Mouse (Mus musculus): ENCODE measurements at regions not wholly inside any gene's neighbourhood (a gene's known extent, or its start where the extent isn't known, plus 50 kb on each side); places are given as distances from the start of the nearest gene placed in this dataset.

DNA sequence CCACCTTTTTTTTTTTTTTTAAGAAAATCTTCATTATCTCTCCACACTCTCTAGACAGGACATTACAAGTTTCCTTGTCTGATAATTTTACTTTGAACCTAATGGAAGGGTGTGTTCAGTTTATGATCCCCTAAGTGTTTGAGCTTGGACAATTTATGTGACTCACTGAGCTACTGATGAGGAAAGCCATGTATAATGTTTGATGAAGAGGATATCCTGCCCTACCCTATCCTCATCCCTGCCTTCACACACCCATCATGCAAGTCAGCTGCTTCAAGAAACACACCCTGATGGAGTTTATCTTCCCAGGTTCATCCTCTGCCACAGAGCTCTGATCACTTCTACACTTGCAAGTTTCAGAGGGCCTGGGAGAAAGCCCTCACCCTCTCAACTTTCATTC lies 136.5 kb upstream of the Asb5 start:
- Histone ChIP-seq H3K4me3 (ENCODE audit: low read length) (no peak overlapping the region), H3K27me3 (ENCODE audit: control insufficient read depth, insufficient read depth, low read depth, low read length) (no peaks in the 10 kb centered on the region), H3K9me3 (ENCODE audit: control insufficient read depth, low read length) (no peaks in the 10 kb centered on the region), H3K27ac (ENCODE audit: low read length) (no peak overlapping the region), H3K36me3 (ENCODE audit: control insufficient read depth, insufficient read depth, low read length) (no peaks in the 10 kb centered on the region), H3K4me2 (ENCODE audit: low read depth, low read length) (no peak overlapping the region), H3K4me1 (replicated peaks; ENCODE audit: control insufficient read depth, insufficient read depth, low read length) (no peaks in the 10 kb centered on the region), H3K9ac (ENCODE audit: low read length) (no peak overlapping the region)
- ATAC-seq (ENCODE audit: low read depth): peak; percentile 38

- no peak overlapping the region for H3K27ac ChIP-seq (ENCODE audit: low read length)
- no peaks in the 10 kb centered on the region for H3K36me3 ChIP-seq (ENCODE audit: control insufficient read depth, insufficient read depth, low read length)
- no peaks in the 10 kb centered on the region for H3K4me1 ChIP-seq (replicated peaks; ENCODE audit: control insufficient read depth, insufficient read depth, low read length)
- peak; percentile 86 for ATAC-seq (ENCODE audit: low read depth)
- no peaks in the 10 kb centered on the region for H3K27me3 ChIP-seq (ENCODE audit: control insufficient read depth, insufficient read depth, low read depth, low read length)
- H3K9me3 ChIP-seq (ENCODE audit: control insufficient read depth, low read length): no peaks in the 10 kb centered on the region
- H3K4me2 ChIP-seq (ENCODE audit: low read depth, low read length): no peak overlapping the region
- 54% methylated on average over 12 of the region's 12 CpGs for WGBS
- no peak overlapping the region for H3K9ac ChIP-seq (ENCODE audit: low read length)
- no peak overlapping the region for H3K4me3 ChIP-seq (ENCODE audit: low read length)
Observed at GRCm38 (mm10) chr8:54393466-54394197, 135.7 kb upstream of the Asb5 start.

DNA sequence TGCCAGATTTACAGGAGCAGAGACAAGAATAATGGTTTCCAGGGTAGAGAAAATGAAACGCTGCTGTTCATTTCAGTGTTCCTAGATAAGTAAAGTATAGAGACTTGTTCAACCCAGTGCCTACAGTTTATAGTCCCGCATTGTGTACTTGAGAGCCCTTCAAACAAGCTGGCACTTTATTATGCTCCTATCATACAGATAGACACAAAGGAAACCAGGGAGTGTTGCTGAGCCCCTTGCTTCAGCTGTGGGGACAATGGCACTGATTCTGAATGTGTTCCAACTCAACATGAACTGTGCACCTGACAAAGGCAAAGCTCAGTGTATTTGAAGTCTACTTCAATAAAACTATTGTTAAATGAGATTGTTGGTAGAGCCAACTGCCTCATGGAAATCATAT lies 123.7 kb upstream of the Asb5 start:
- Histone ChIP-seq H3K4me2 (ENCODE audit: low read depth, low read length) (no peak overlapping the region), H3K27me3 (ENCODE audit: control insufficient read depth, insufficient read depth, low read depth, low read length) (no peaks in the 10 kb centered on the region), H3K36me3 (ENCODE audit: control insufficient read depth, insufficient read depth, low read length) (no peaks in the 10 kb centered on the region), H3K9ac (ENCODE audit: low read length) (no peak overlapping the region), H3K27ac (ENCODE audit: low read length) (no peak overlapping the region), H3K9me3 (ENCODE audit: control insufficient read depth, low read length) (no peaks in the 10 kb centered on the region), H3K4me3 (ENCODE audit: low read length) (no peak overlapping the region), H3K4me1 (replicated peaks; ENCODE audit: control insufficient read depth, insufficient read depth, low read length) (no peaks in the 10 kb centered on the region)
- ATAC-seq (ENCODE audit: low read depth): no peak
- 75% methylated on average over 2 of the region's 2 CpGs for WGBS

DNA sequence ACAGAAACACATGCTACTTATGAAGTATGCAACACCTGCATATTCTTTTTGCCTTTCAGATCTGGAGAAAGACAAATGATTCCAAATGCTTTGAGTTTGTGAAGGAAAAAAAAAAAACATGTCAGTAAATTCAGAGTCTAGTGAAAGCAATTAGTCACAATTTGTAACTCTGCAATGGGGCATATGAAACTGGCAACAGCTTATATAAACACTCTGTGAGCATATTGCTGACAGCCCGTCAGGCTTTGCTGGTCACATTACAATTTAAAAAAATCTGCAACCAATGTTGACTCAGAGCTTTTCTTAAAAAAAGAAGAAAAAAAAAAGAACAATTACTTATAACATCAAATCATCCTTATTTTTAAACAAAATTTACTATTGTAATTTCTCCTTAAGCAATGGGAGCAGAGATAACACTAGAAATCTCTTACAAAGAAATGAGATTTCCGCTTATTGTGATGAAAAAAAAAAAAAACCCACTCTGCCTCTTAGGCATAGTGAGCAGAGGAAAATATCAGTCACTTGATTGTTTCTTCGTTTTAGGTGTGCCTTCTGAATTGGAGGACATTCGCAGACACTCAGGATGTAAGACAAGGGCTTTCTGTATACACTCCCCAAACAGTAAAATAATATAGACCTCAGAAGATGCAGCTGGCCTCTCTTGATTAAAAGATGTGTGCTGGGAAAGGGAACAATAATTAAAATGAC lies 115.1 kb upstream of the Asb5 start:
- ATAC-seq (ENCODE audit: low read depth): no peak
- Histone ChIP-seq H3K4me1 (replicated peaks; ENCODE audit: control insufficient read depth, insufficient read depth, low read length) (no peaks in the 10 kb centered on the region), H3K36me3 (ENCODE audit: control insufficient read depth, insufficient read depth, low read length) (no peaks in the 10 kb centered on the region), H3K9me3 (ENCODE audit: control insufficient read depth, low read length) (no peaks in the 10 kb centered on the region), H3K4me3 (ENCODE audit: low read length) (no peak overlapping the region), H3K27ac (ENCODE audit: low read length) (no peak overlapping the region), H3K4me2 (ENCODE audit: low read depth, low read length) (no peak overlapping the region), H3K9ac (ENCODE audit: low read length) (no peak overlapping the region), H3K27me3 (ENCODE audit: control insufficient read depth, insufficient read depth, low read depth, low read length) (no peaks in the 10 kb centered on the region)
- 56% methylated on average over 4 of the region's 4 CpGs for WGBS

GRCm38 (mm10) chr8:54416691-54417090 lies 112.7 kb upstream of the Asb5 start:
- Histone ChIP-seq H3K4me2 (ENCODE audit: low read depth, low read length) (no peak overlapping the region), H3K27me3 (ENCODE audit: control insufficient read depth, insufficient read depth, low read depth, low read length) (no peaks in the 10 kb centered on the region), H3K9ac (ENCODE audit: low read length) (no peak overlapping the region), H3K36me3 (ENCODE audit: control insufficient read depth, insufficient read depth, low read length) (no peaks in the 10 kb centered on the region), H3K27ac (ENCODE audit: low read length) (no peak overlapping the region), H3K9me3 (ENCODE audit: control insufficient read depth, low read length) (no peaks in the 10 kb centered on the region), H3K4me3 (ENCODE audit: low read length) (no peak overlapping the region), H3K4me1 (replicated peaks; ENCODE audit: control insufficient read depth, insufficient read depth, low read length) (no peaks in the 10 kb centered on the region)
- WGBS: 83% methylated on average over 2 of the region's 2 CpGs
- no peak for ATAC-seq (ENCODE audit: low read depth)

- Histone ChIP-seq H3K4me1 (replicated peaks; ENCODE audit: control insufficient read depth, insufficient read depth, low read length) (no peaks in the 10 kb centered on the region), H3K36me3 (ENCODE audit: control insufficient read depth, insufficient read depth, low read length) (no peaks in the 10 kb centered on the region), H3K27me3 (ENCODE audit: control insufficient read depth, insufficient read depth, low read depth, low read length) (no peaks in the 10 kb centered on the region), H3K27ac (ENCODE audit: low read length) (no peak overlapping the region), H3K9ac (ENCODE audit: low read length) (no peak overlapping the region), H3K9me3 (ENCODE audit: control insufficient read depth, low read length) (no peaks in the 10 kb centered on the region), H3K4me2 (ENCODE audit: low read depth, low read length) (no peak overlapping the region), H3K4me3 (ENCODE audit: low read length) (no peak overlapping the region)
- 85% methylated on average over 2 of the region's 2 CpGs for WGBS
- no peak for ATAC-seq (ENCODE audit: low read depth)
Observed at GRCm38 (mm10) chr8:54418035-54418434, 111.3 kb upstream of the Asb5 start.

GRCm38 (mm10) chr8:54420339-54421098 lies 108.9 kb upstream of the Asb5 start:
- WGBS: 72% methylated on average over 6 of the region's 6 CpGs
- Histone ChIP-seq H3K4me3 (ENCODE audit: low read length) (no peak overlapping the region), H3K27me3 (ENCODE audit: control insufficient read depth, insufficient read depth, low read depth, low read length) (no peaks in the 10 kb centered on the region), H3K27ac (ENCODE audit: low read length) (no peak overlapping the region), H3K9me3 (ENCODE audit: control insufficient read depth, low read length) (no peaks in the 10 kb centered on the region), H3K4me1 (replicated peaks; ENCODE audit: control insufficient read depth, insufficient read depth, low read length) (no peaks in the 10 kb centered on the region), H3K4me2 (ENCODE audit: low read depth, low read length) (no peak overlapping the region), H3K9ac (ENCODE audit: low read length) (no peak overlapping the region), H3K36me3 (ENCODE audit: control insufficient read depth, insufficient read depth, low read length) (no peaks in the 10 kb centered on the region)
- no peak for ATAC-seq (ENCODE audit: low read depth)

DNA sequence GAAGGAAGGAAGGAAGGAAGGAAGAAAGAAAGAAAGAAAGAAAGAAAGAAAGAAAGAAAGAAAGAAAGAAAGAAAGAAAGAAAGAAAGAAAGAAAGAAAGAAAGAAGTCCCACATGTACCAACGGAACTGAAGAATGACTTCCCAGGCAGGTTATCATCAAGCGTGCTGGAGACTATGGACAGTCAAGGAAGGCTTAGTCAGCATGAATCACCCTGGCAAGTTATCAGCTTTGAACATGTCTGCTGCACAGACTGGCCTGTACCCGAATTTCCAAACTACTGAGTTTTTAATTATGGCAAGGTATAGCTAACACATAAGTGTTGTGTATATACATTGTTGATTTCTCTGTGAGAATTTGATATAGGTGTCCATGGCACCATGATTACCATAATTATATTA lies 104.3 kb upstream of the Asb5 start:
- no peaks in the 10 kb centered on the region for H3K27me3 ChIP-seq (ENCODE audit: control insufficient read depth, insufficient read depth, low read depth, low read length)
- no peaks in the 10 kb centered on the region for H3K4me1 ChIP-seq (replicated peaks; ENCODE audit: control insufficient read depth, insufficient read depth, low read length)
- ATAC-seq (ENCODE audit: low read depth): no peak
- no peaks in the 10 kb centered on the region for H3K36me3 ChIP-seq (ENCODE audit: control insufficient read depth, insufficient read depth, low read length)
- H3K4me3 ChIP-seq (ENCODE audit: low read length): no peak overlapping the region
- no peak overlapping the region for H3K9ac ChIP-seq (ENCODE audit: low read length)
- WGBS: 83% methylated on average over 3 of the region's 3 CpGs
- no peak overlapping the region for H3K27ac ChIP-seq (ENCODE audit: low read length)
- H3K4me2 ChIP-seq (ENCODE audit: low read depth, low read length): no peak overlapping the region
- H3K9me3 ChIP-seq (ENCODE audit: control insufficient read depth, low read length): no peaks in the 10 kb centered on the region

DNA sequence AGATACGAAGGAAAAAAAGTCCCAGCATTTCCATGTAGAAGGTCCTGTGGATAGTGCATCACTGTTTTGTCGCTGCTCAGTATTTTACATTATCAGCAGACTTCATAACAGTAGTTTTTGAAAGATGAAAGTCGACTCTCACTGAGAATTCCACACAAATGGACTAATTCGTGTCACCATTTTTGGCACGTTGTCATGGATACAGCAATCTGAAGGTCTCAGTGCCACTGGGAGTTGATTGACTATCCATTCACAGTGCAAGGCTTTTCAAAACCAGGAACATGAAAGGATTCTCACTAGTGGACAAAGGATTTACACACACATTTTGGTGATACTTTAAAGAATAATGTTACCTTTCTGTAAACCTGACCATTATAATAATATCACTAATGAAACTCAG lies 93.7 kb upstream of the Asb5 start:
- no peak overlapping the region for H3K4me2 ChIP-seq (ENCODE audit: low read depth, low read length)
- no peak for ATAC-seq (ENCODE audit: low read depth)
- H3K4me3 ChIP-seq (ENCODE audit: low read length): no peak overlapping the region
- H3K36me3 ChIP-seq (ENCODE audit: control insufficient read depth, insufficient read depth, low read length): no peaks in the 10 kb centered on the region
- H3K27me3 ChIP-seq (ENCODE audit: control insufficient read depth, insufficient read depth, low read depth, low read length): no peaks in the 10 kb centered on the region
- H3K9me3 ChIP-seq (ENCODE audit: control insufficient read depth, low read length): no peaks in the 10 kb centered on the region
- H3K9ac ChIP-seq (ENCODE audit: low read length): no peak overlapping the region
- no peaks in the 10 kb centered on the region for H3K4me1 ChIP-seq (replicated peaks; ENCODE audit: control insufficient read depth, insufficient read depth, low read length)
- H3K27ac ChIP-seq (ENCODE audit: low read length): no peak overlapping the region
- WGBS: 72% methylated on average over 5 of the region's 5 CpGs

Measured in lung, embryonic 16.5 days (tissue).